Mouse (Mus musculus) bone marrow, adult 2 months (tissue): Measurements from ENCODE around the gene Zfp78. TPM values are rescaled to one million over a fixed set of nuclear protein-coding genes. Genes with fewer than 3 reads are reported as not detected.
"Not testable (repeated sequence)": the region's sequence is repeated elsewhere in the genome, so short reads cannot be mapped to it uniquely, and the experiment has no call there.

Experiments
- H3K27ac ChIP-seq: fragments of 200-500 bp; 2 replicates; pipeline ENCODE4 v1.5.1; 2012; ENCODE audit warnings: low read depth, mild to moderate bottlenecking, control low read depth, inconsistent platforms, low read length; ENCODE audit not compliant: control insufficient read depth, poor library complexity, insufficient read depth
- H3K4me1 ChIP-seq: fragments of 200-500 bp; 2 replicates; pipeline ENCODE4 v1.6.1; 2011; ENCODE audit warnings: low read length; ENCODE audit not compliant: control insufficient read depth, insufficient read depth
- H3K4me3 ChIP-seq: fragments of 200-500 bp; replicated peaks from 2 replicates; pipeline ENCODE3; 2011; ENCODE audit warnings: mild to moderate bottlenecking, low read depth, low read length, control low read depth; ENCODE audit not compliant: control insufficient read depth
- CTCF ChIP-seq: fragments of 200-500 bp; IDR thresholded peaks from 2 replicates; pipeline ENCODE4 v1.5.1; 2011; ENCODE audit warnings: low read length, control low read depth; ENCODE audit not compliant: control insufficient read depth, insufficient read depth
- POLR2A ChIP-seq: fragments of 200-500 bp; IDR thresholded peaks from 2 replicates; pipeline ENCODE4 v1.6.1; 2011; ENCODE audit warnings: low read depth, mild to moderate bottlenecking, control low read depth, low read length, borderline replicate concordance; ENCODE audit not compliant: control insufficient read depth
- WGBS: fragments of 180-500 bp; shearing (Covaris S2); methylation state at CpG from one replicate; pipeline ENCODE4 v1.1.7; 2018; 5-methylcytosine and 5-hydroxymethylcytosine counted together
- polyA plus RNA-seq: library from polyadenylated mRNA; stranded (reverse); fragments of >200 nt; gene quantifications from 2 replicates; pipeline ENCODE4 v1.2.4, GENCODE M21; 2011; ENCODE audit warnings: low replicate concordance; ENCODE audit not compliant: missing spikeins, insufficient read depth, insufficient read length

Gene Zfp78
- polyA plus RNA-seq, 1 experiment, result 1.0 TPM

DNA sequence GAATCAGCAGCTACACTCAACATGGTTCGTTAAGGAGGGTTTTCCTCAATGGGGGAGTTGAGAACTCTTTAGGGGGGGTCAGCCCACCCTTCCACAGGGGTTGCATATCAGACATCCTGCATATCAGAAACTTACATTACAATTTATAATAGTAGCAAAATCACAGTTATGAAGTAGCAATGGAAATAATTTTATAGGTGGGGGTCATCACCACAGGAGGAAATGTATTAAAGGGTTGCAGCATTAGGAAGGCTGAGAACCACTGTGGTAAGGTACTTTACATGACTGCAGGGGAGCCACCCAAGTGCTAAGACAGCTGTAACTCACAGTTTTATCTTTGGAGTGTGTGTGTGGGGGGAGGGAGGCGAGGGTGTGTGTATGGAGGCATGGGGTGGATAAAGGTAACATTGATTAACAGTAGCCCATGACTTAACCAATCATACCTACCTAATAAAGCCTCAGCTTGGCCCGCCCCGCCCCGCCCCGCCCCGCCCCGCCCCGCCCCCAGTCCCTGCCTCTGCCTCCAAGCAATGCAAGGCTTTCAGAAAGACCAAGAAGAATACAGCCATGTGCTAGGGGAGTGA is 2.5 kb upstream of the Zfp78 start:
- H3K4me1 ChIP-seq, result no peaks in the 10 kb centered on the region; the same call in 1 of the 2 replicates
- no peak overlapping the region for H3K4me3 ChIP-seq

DNA sequence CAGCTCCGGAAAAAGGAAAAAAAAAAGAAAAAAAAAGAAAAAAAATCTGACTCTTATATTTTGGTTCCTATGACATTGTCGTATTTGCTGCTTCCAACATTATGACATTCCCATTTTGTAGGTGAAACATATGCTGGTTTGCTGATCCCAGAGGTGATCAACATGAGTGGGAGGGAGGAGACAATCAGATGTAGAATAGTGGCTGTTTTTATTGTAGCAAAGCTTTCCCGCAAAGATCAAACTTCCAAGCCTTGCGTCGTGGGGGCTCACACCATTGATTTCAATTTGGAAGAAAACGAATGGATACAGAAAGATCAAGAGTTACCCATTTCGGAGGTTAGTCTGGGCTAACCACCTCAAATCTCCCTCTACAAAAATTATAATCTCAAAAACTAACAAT is 1.3 kb upstream of the Zfp78 start:
- no peak overlapping the region for H3K4me3 ChIP-seq
- WGBS, result 26% methylated on average over 7 of the region's 7 CpGs
- no peaks in the 10 kb centered on the region; the same call in 1 of the 2 replicates for H3K4me1 ChIP-seq
- no peak overlapping the region for H3K27ac ChIP-seq
- TF ChIP-seq POLR2A (no peak), CTCF (no peak)

More for the DNA sequence above, 2.5 kb upstream of the Zfp78 start:
- no peak overlapping the region for H3K27ac ChIP-seq
- WGBS, result 40% methylated on average over 9 of the region's 9 CpGs
- TF ChIP-seq POLR2A, result no peak
- TF ChIP-seq CTCF, result no peak

DNA sequence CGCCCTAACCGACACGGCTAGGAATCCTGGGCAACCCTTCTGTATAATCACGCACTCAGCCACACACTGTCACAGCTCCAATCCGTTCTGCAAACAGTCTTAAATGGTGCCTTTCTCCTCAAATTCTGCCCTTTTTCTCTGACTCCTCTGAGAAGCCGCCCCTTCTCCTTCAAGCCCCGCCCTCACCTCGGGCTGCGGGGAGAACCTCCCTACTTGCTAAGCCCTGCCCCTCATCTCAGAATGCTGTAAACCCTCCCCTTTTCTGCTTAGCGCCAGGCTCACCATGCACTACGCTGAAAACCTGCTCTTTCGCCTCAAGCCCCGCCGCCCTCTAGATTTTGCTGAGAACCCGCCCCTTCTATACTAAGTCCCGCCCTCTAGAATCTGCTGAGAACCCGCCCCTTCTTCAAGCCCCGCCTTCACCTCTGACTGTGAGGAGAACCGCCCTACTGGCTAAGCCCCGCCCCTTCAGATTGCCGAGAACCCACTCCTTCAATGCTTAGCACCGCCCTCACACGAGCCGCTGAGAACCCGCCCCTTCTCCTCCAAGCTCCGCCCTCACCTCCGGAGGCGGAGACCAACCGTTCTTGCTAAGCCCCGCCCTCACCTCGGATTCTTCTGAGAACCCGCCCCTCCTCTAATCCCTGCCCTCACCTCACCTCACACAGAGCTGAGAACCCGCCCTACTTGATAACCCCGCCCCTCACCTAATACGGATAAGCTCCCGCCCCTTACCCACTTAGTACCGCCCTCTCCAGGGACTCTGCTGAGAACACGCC is 623 bp upstream of the Zfp78 start:
- peak overlapping the region; percentile 73 for H3K4me3 ChIP-seq
- no peak for TF ChIP-seq CTCF
- no peak for TF ChIP-seq POLR2A
- no peak overlapping the region for H3K27ac ChIP-seq
- under 1% methylated on average over 38 of the region's 38 CpGs for WGBS
- H3K4me1 ChIP-seq, result no peaks in the 10 kb centered on the region; the same call in 1 of the 2 replicates

DNA sequence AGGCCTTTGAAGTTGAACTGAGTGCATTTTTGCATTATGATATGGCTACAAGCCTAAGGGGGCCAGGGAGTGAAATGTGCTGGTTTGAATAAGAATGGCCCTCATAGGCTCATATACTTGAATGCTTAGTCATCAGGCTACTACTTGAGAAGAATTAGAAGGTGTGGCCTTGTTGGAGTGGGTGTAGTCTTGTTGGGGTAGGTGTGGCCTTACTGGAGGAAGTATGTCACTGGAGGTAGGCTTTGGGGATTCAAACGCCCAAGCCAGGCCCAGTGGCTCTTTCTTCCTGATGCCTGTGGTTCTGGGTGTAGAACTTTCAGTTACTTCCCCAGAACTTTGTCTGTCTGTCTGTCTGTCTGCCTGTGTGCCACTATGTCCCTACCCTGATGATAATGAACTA is 1.7 kb downstream of the Zfp78 start:
- no peak overlapping the region for H3K4me3 ChIP-seq
- H3K4me1 ChIP-seq, result no peaks in the 10 kb centered on the region; the same call in 1 of the 2 replicates
- 53% methylated on average over 1 of the region's 1 CpGs for WGBS
- no peak for TF ChIP-seq POLR2A
- no peak for TF ChIP-seq CTCF
- no peak overlapping the region for H3K27ac ChIP-seq

DNA sequence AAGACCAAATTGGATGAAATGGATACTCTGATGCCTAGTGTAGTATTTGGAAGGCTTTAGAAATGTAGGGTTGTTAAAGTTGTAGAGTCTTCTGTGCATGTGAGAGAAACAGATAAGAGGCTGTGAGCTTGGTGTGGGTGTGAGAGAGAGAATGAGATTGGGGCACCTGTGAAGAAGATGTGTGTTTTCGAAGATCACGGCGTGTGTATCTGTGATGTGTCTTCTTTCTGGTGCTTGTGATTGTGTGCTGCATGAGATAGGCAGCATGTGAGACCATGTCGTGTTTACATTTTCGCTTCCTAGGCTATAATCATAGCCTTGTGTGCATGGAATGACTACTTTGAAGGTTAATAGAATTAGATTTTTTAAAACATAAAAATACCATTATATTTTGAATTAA is 4.1 kb downstream of the Zfp78 start:
- H3K4me3 ChIP-seq, result no peak overlapping the region
- no peak overlapping the region for H3K27ac ChIP-seq
- no peaks in the 10 kb centered on the region; the same call in 1 of the 2 replicates for H3K4me1 ChIP-seq
- TF ChIP-seq POLR2A (no peak), CTCF (no peak)
- 70% methylated on average over 5 of the region's 5 CpGs for WGBS

DNA sequence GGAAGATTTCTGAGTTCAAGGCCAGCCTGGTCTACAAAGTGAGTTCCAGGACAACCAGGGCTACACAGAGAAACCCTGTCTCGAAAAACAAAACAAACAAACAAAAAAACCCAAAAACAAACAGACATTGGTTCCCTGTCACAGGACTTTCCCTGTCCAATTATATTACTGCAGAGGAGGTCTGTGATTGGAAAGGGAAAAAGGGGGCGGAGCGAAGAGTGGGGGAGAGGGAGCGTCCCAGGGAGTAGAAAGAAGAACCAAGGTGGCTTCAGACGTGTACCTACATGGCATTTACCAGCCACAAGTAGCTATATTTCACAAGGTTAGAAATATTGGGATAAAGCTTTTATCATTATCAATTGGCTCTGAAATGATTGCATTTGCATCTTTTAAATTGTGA is 5.1 kb downstream of the Zfp78 start:
- 85% methylated on average over 5 of the region's 5 CpGs for WGBS
- not testable (repeated sequence) for H3K4me3 ChIP-seq, H3K4me1 ChIP-seq, H3K27ac ChIP-seq

DNA sequence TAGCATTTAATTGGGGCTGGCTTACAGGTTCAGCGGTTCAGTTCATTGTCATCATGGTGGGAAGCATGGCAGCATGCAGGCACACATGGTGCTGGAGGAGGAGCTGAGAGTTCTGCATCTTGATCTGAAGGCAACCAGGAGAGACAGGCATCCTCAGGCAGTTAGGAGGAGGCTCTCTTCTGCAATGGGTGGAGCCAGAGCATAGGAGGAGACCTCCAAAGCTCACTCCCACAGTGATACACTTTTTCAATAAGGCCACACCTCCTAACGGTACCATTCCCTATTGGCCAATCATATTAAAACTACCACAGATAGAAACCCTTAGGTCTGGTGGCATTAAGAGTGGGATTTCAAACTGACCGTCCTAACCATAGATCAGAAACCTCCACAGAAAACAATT is 6.4 kb downstream of the Zfp78 start:
- Histone ChIP-seq H3K4me1 (no peaks in the 10 kb centered on the region; the same call in 1 of the 2 replicates), H3K27ac (no peak overlapping the region), H3K4me3 (no peak overlapping the region)
- WGBS, result 83% methylated on average over 3 of the region's 3 CpGs
- TF ChIP-seq POLR2A (no peak), CTCF (no peak)

DNA sequence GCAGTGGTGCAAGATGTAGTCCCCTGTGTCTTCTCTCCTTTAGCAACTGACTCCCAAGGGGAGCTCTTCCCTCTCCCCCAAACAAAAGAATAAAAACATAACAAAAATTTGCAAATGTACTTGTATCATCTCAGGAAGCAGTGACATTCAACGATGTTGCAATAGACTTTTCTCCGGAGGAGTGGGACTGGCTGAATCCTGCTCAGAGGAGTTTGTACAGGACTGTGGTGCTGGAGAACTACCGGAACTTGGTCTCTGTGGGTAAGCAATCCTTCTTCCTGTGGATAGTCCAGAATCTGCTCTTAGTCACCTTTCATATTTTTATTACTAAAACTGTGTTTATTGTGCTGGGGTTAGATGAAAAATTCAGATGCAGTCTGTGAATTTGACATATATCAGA is 9.9 kb downstream of the Zfp78 start:
- 59% methylated on average over 3 of the region's 3 CpGs for WGBS
- Histone ChIP-seq H3K4me3 (no peak overlapping the region), H3K27ac (no peak overlapping the region), H3K4me1 (no peaks in the 10 kb centered on the region)
- TF ChIP-seq POLR2A (no peak), CTCF (no peak)

DNA sequence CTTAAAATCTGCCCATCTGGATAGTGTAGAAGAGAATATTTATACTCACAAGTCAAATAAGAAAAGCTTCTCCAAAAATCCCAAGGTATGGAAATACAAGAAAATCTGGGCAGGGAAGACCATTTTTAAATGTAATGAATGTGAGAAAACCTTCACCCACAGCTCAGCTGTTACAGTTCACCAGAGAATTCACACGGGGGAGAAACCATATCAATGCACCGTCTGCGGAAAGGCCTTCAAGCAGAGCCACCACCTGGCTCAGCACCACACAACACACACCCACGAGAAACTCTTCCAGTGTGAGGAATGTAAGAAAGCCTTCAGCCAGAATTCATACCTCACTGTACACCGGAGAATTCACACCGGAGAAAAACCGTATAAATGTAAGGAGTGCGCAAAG is 15.4 kb downstream of the Zfp78 start:
- Histone ChIP-seq H3K4me1 (peaks cover under 1% of the 10 kb centered on the region; the same call in 1 of the 2 replicates), H3K27ac (no peak overlapping the region), H3K4me3 (no peak overlapping the region)
- no peak for TF ChIP-seq POLR2A
- TF ChIP-seq CTCF, result no peak
- WGBS, result 87% methylated on average over 8 of the region's 8 CpGs

DNA sequence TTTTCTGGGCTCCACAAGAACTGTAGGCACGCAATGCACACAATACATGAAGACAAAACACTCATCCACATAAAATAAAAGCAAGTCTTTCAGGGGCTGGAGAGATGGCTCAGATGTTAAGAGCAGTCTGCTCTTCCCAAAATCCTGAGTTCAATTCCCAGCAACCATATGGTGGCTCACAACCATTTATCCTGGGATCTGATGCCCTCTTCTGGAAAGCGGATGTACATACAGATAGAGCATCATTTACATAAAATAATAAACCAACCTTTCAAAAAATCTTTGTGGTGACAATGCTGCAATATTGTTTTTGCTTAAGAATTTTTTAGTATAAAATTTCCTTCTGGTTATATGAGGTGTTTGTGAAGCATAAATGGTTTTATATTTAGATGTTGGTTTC is 18.4 kb downstream of the Zfp78 start:
- no peak for TF ChIP-seq CTCF
- no peak for TF ChIP-seq POLR2A
- H3K4me3 ChIP-seq, result no peak overlapping the region
- peaks cover 2% of the 10 kb centered on the region for H3K4me1 ChIP-seq
- 81% methylated on average over 2 of the region's 2 CpGs for WGBS
- no peak overlapping the region for H3K27ac ChIP-seq
